Mouse (Mus musculus) hindbrain, postnatal 0 days (tissue): ENCODE results near the gene Dlg2. TPM values are rescaled to one million over a fixed set of nuclear protein-coding genes. Genes with fewer than 3 reads are reported as not detected.

Source experiments
- ATAC-seq: fragments of 200-750 bp; cut with Nextera tagmentation; 2 replicates; pipeline ENCODE4 v1.8.0; 2017; ENCODE audit warnings: mild to moderate bottlenecking, moderate TSS enrichment, moderate library complexity
- DNase-seq: peaks from one replicate; pipeline ENCODE4 v3.0.0-alpha.2; 2015; ENCODE audit warnings: low spot score
- H3K27ac ChIP-seq: fragments of 300-500 bp; sonication (generic); 2 replicates; pipeline ENCODE4 v1.5.1; 2014; ENCODE audit warnings: mild to moderate bottlenecking
- H3K27me3 ChIP-seq: fragments of 300-500 bp; sonication (generic); 2 replicates; pipeline ENCODE4 v1.6.1; 2014; ENCODE audit warnings: low read length, mixed read lengths; ENCODE audit not compliant: insufficient read depth
- H3K36me3 ChIP-seq: fragments of 300-500 bp; sonication (generic); 2 replicates; pipeline ENCODE4 v1.6.1; 2014; ENCODE audit warnings: low read length, mixed read lengths; ENCODE audit not compliant: insufficient read depth
- H3K4me1 ChIP-seq: fragments of 300-500 bp; sonication (generic); 2 replicates; pipeline ENCODE4 v1.6.1; 2014; ENCODE audit warnings: antibody characterized with exemption, low read length, mixed read lengths; ENCODE audit not compliant: insufficient read depth
- H3K4me2 ChIP-seq: fragments of 300-500 bp; sonication (generic); 2 replicates; pipeline ENCODE4 v1.6.1; 2014; ENCODE audit warnings: low read depth, mild to moderate bottlenecking, low read length, moderate library complexity, mixed read lengths
- H3K4me3 ChIP-seq: fragments of 300-500 bp; sonication (generic); 2 replicates; pipeline ENCODE4 v1.5.1; 2014; ENCODE audit warnings: low read length
- H3K9ac ChIP-seq: fragments of 300-500 bp; sonication (generic); replicated peaks from 2 replicates; pipeline ENCODE4 v1.6.1; 2014; ENCODE audit warnings: mild to moderate bottlenecking, low read length, moderate library complexity, mixed read lengths
- H3K9me3 ChIP-seq: fragments of 300-500 bp; sonication (generic); 2 replicates; pipeline ENCODE4 v1.6.1; 2016; ENCODE audit warnings: low read length, mixed read lengths
- CTCF ChIP-seq: IDR thresholded peaks from 2 replicates; pipeline ENCODE4 v1.5.1; 2016; ENCODE audit warnings: antibody characterized with exemption, control low read depth, low read depth
- WGBS: fragments of 180-500 bp; shearing (Covaris S2); extraction: QIAGEN DNeasy Blood & Tissue Kit; methylation state at CpG from one replicate; pipeline ENCODE4 v1.1.7; 2014; 5-methylcytosine and 5-hydroxymethylcytosine counted together
- polyA plus RNA-seq: library from polyadenylated mRNA; unstranded; fragments of >200 nt; fragmentation: Nextera tagmentation; extraction: Ambion mirVana; gene quantifications from 2 replicates; pipeline ENCODE4 v1.2.1, GENCODE M21; 2015
- total RNA-seq: library from RNA; depleted of rRNA; stranded (reverse); fragments of >200 nt; gene quantifications from 2 replicates; pipeline ENCODE4 v1.2.3, GENCODE M21; 2014

The Dlg2 gene
- total and polyA plus RNA-seq, 2 experiments from 2014 or later = 20.4 to 113 TPM

DNA sequence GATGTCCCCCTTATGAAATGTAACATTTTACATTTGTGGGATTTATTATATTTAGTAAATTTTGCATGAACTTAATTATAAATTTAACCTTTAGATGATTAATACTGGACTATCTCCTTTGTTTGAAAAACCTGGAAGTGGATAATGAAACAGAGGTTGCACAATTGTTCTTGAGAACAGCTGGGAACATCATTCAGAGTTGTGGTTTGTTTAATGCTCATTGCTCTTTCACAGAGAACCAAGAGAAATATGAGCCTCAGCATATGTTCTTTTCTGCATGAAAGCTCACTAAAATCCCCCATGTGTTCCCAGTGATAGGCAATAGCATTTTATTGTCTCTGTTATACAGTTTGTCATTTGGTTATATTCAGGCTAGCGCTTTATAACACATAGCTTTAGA lies 1049.4 kb downstream of the Dlg2 start:
- H3K27ac ChIP-seq = no peak overlapping the region
- H3K36me3 ChIP-seq = no peaks in the 10 kb centered on the region
- H3K4me1 ChIP-seq = no peaks in the 10 kb centered on the region
- no peak overlapping the region for H3K4me2 ChIP-seq
- TF ChIP-seq CTCF = no peak
- H3K9me3 ChIP-seq = no peaks in the 10 kb centered on the region
- DNase-seq (no peak), ATAC-seq (no peak)
- no peak overlapping the region for H3K9ac ChIP-seq
- WGBS = 89% methylated on average over 1 of the region's 1 CpGs
- no peaks in the 10 kb centered on the region for H3K27me3 ChIP-seq
- no peak overlapping the region for H3K4me3 ChIP-seq

DNA sequence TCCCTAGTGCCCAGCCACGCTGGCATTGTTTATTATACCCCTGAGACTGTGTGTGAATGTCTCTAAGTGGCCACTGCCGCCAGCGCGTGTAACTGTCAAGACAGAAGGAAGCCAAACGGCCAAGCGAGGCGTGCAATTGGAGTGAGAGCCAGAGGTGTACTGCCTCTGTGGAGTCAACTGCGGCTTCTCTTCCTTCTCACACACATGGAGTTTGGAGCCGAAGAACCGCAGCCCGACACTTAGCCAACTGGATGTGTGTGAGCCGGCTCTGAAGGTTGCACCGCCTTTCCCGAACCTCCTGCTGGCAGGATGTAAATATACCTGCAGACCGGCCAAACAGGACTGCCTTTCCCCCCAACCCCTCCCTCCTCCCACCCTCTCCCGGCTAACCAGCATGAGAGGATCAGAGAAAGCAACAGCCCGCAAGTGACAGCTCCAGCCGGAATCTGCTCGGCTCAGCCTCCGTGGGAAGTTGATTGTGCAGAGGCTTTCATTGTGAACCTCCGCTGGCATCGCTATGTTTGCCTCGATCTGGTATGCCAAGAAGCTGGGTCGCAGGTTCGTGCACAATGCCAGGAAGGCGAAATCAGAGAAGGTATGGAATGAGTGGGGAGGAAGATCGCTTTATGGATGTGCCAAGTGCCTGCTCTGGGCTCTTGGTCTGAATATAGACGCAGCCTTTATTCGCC lies 1066.3 kb downstream of the Dlg2 start:
- DNase-seq = peak; percentile 73
- Histone ChIP-seq H3K9me3 (no peaks in the 10 kb centered on the region), H3K4me1 (peaks cover 5% of the 10 kb centered on the region; the same call in 1 of the 2 replicates), H3K4me2 (peak overlapping the region; percentile 70), H3K27me3 (no peaks in the 10 kb centered on the region), H3K27ac (peak overlapping the region; percentile 72), H3K4me3 (peak overlapping the region; percentile 51), H3K36me3 (no peaks in the 10 kb centered on the region), H3K9ac (peak overlapping the region; percentile 62)
- peak; percentile 88 for ATAC-seq
- WGBS = 1% methylated on average over 29 of the region's 29 CpGs
- peak; percentile 30 for TF ChIP-seq CTCF

DNA sequence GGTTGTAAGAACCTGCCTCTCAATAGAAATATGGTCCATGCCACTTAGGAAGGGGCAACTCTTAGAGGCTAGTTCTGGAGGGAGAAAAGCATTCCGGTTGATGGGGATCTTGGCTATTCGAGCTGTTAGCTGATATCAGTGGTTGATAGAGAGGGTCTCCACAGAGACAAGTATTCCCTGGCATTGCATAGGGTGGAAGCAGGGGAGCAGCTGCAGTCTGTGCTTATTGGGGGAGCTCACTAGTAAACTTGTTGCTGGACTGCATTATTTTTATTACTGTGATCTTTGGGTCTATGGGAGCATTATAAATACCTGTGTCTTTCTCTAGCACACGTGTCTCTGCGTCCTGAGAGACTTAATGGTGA lies 1066.8 kb downstream of the Dlg2 start:
- Histone ChIP-seq H3K4me2 (peak overlapping the region; percentile 70), H3K27me3 (no peaks in the 10 kb centered on the region), H3K27ac (peak overlapping the region; percentile 72), H3K4me3 (peak overlapping the region; percentile 51), H3K9me3 (no peaks in the 10 kb centered on the region), H3K9ac (peak overlapping the region; percentile 62), H3K36me3 (no peaks in the 10 kb centered on the region), H3K4me1 (peaks cover 5% of the 10 kb centered on the region; the same call in 1 of the 2 replicates)
- DNase-seq = peak; percentile 4
- no peak for TF ChIP-seq CTCF
- no peak; the same call in 1 of the 2 replicates for ATAC-seq
- 25% methylated on average over 4 of the region's 4 CpGs for WGBS

DNA sequence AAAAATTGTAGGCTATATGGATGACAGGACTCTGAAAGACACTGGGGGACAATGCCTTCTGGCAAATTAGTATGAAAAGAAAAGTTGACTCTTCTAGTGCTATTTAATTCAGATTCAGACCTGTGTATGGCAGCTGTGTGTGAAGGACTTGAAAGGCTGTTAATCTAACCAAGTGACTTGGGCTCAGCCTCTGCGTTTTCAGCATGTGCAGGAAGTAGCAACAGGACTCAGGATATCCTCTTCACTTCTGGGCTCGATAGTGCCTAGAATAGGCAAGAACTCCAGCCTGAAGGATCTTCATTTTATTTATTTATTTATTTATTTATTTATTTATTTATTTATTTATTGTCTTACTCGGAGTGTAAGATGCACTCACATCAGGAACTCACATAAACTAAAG lies 1068.1 kb downstream of the Dlg2 start:
- Histone ChIP-seq H3K36me3 (no peaks in the 10 kb centered on the region), H3K27ac (no peak overlapping the region), H3K4me1 (peaks cover 5% of the 10 kb centered on the region; the same call in 1 of the 2 replicates), H3K9me3 (no peaks in the 10 kb centered on the region), H3K4me3 (peak overlapping the region; percentile 51; the same call in 1 of the 2 replicates), H3K27me3 (no peaks in the 10 kb centered on the region), H3K9ac (no peak overlapping the region), H3K4me2 (peak overlapping the region; percentile 70)
- no peak for TF ChIP-seq CTCF
- ATAC-seq = no peak
- WGBS = 85% methylated on average over 3 of the region's 3 CpGs
- DNase-seq = no peak

DNA sequence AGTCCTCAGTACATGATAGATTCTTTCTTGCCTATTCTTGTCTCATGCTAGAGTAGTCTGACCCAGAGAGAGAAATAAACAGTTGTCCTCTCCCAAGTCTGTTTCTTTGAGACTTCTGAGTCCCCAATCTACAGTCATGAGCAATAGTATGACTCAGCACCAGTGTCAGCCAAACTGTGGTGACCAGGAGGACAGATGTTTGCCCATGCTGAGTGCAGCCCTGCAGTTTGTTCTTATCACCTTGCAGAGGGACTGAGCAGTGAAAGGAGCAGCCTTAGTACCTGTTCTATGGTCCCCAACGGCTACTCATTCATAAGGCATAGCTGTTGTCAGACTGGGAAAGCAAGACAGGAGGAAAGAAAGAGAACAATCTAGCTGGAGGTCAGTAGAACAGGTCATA lies 1072.3 kb downstream of the Dlg2 start:
- Histone ChIP-seq H3K27me3 (no peaks in the 10 kb centered on the region), H3K4me1 (no peaks in the 10 kb centered on the region), H3K9me3 (no peaks in the 10 kb centered on the region), H3K4me2 (no peak overlapping the region), H3K36me3 (no peaks in the 10 kb centered on the region), H3K27ac (no peak overlapping the region), H3K4me3 (no peak overlapping the region), H3K9ac (no peak overlapping the region)
- 72% methylated on average over 1 of the region's 1 CpGs for WGBS
- no peak for DNase-seq
- no peak for ATAC-seq
- TF ChIP-seq CTCF = no peak

DNA sequence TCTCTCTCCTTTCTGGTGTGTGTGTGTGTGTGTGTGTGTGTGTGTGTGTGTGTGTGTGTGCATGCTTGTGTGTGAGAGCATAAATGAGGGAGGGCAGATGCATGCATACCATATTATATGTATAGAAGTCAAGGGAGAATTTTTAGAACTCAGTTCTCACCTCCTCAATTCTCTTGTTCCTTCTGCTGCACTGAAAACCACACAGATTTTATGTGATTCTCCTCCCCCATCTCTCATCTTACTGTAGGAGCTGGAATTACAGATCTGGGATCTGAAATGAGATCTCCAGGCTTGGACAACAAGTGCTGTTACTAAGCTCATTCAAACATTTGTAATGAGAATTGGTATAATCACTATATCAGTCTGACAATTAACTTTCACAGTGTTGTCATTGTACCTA lies 1081.1 kb downstream of the Dlg2 start:
- Histone ChIP-seq H3K4me3 (no peak overlapping the region), H3K27ac (no peak overlapping the region), H3K4me1 (no peaks in the 10 kb centered on the region), H3K9me3 (no peaks in the 10 kb centered on the region), H3K9ac (no peak overlapping the region), H3K4me2 (no peak overlapping the region), H3K36me3 (no peaks in the 10 kb centered on the region), H3K27me3 (no peaks in the 10 kb centered on the region)
- DNase-seq (no peak), ATAC-seq (no peak)
- no peak for TF ChIP-seq CTCF

DNA sequence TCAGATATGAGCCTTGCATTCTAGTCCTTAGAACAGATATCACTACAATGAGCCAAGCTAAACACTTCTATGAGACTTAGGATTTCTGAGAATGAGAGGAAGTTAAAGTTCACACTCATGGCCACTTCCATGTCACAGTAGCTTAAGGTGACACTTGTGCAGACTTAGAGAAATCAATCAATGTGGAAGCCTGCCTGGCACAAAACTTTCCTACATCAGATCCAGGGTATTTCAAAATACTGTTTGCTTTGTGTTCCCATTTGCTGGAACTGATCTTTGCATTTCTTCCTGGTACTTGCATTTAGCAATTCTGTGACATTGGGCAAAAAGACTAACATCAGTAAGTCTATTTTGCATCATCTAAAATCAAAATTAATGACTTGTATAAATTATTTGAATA lies 1091.0 kb downstream of the Dlg2 start:
- Histone ChIP-seq H3K9me3 (no peaks in the 10 kb centered on the region), H3K27me3 (no peaks in the 10 kb centered on the region), H3K4me3 (no peak overlapping the region), H3K9ac (no peak overlapping the region), H3K4me2 (no peak overlapping the region), H3K36me3 (no peaks in the 10 kb centered on the region), H3K27ac (no peak overlapping the region), H3K4me1 (no peaks in the 10 kb centered on the region)
- DNase-seq = no peak
- TF ChIP-seq CTCF = no peak
- ATAC-seq = no peak
